In genomic region chr4:41568682-41569410, GRCm38 (mm10) we compare ENCODE assay signal across 7 mouse cellular contexts. TPM values are rescaled to one million over a fixed set of nuclear protein-coding genes. Genes with fewer than 3 reads are reported as not detected.
DNase-seq lines count a peak whose midpoint lies in the region; ATAC-seq and TF ChIP-seq lines count a peak whose summit lies in the region.

No protein-coding gene starts in this region.

- peak overlapping the region; percentile 79 for H3K4me3 ChIP-seq in ES-Bruce4 (ENCODE audit: low read depth, low read length)
- H3K4me3 ChIP-seq in embryonic facial prominence, embryonic 13.5 days, result peak overlapping the region; percentile 80
- peak overlapping the region; percentile 91 for H3K4me3 ChIP-seq in heart, postnatal 0 days (ENCODE audit: low read depth, low read length)
- peak overlapping the region; percentile 71 for H3K4me3 ChIP-seq in layer of hippocampus, adult 2 months

- no peaks in the 10 kb centered on the region for H3K9me3 ChIP-seq in ES-Bruce4 (replicated peaks; ENCODE audit: control insufficient read depth, insufficient read depth, low read length, poor library complexity, severe bottlenecking)
- H3K9me3 ChIP-seq in embryonic facial prominence, embryonic 13.5 days, result no peaks in the 10 kb centered on the region
- no peaks in the 10 kb centered on the region for H3K9me3 ChIP-seq in heart, postnatal 0 days (replicated peaks; ENCODE audit: control insufficient read depth, low read length)

- no peak for DNase-seq in heart, postnatal 0 days (ENCODE audit: low spot score)
- DNase-seq in layer of hippocampus, adult 2 months (ENCODE audit: low spot score in 2 of 2), result peak in 1 of 2 experiments; percentile 47
- DNase-seq in lung, postnatal 10 days, result peak; percentile 56
- peak; percentile 14 to 38 for DNase-seq in spleen, postnatal 10 days (ENCODE audit: low spot score in 2 of 2)

- ATAC-seq in activated CD4-positive, CD25-positive, alpha-beta regulatory T cell, adult 4 months, result peak; percentile 0
- no peak; the same call in none of the 2 replicates for ATAC-seq in embryonic facial prominence, embryonic 13.5 days (ENCODE audit: insufficient number of reproducible peaks, insufficient read depth, low FRiP score, low TSS enrichment, low read depth)
- peak; percentile 45 for ATAC-seq in heart, postnatal 0 days (ENCODE audit: insufficient read depth, low read depth)

- no peaks in the 10 kb centered on the region; the same call in 1 of the 2 replicates for H3K27me3 ChIP-seq in ES-Bruce4 (ENCODE audit: control insufficient read depth, insufficient read depth, low read length, poor library complexity, severe bottlenecking)
- peaks cover 44% of the 10 kb centered on the region for H3K27me3 ChIP-seq in embryonic facial prominence, embryonic 13.5 days
- H3K27me3 ChIP-seq in heart, postnatal 0 days (ENCODE audit: control insufficient read depth, insufficient read depth, low read length), result no peaks in the 10 kb centered on the region

- TF ChIP-seq EP300 in ES-Bruce4 (IDR thresholded peaks at IDR 0.05; ENCODE audit: insufficient read depth, low read depth, low read length), result no peak
- no peak for TF ChIP-seq EP300 in heart, postnatal 0 days (IDR thresholded peaks at IDR 0.05; ENCODE audit: low read depth)

- TF ChIP-seq CTCF in ES-Bruce4 (IDR thresholded peaks at IDR 0.05; ENCODE audit: low read depth, low read length), result no peak
- no peak; the same call in 1 of the 2 replicates for TF ChIP-seq CTCF in heart, postnatal 0 days (IDR thresholded peaks at IDR 0.05; ENCODE audit: low read depth)
- no peak for TF ChIP-seq CTCF in layer of hippocampus, adult 2 months (conservative IDR thresholded peaks at IDR 0.05)

- WGBS in embryonic facial prominence, embryonic 13.5 days, result 2% methylated on average over 58 of the region's 58 CpGs
- 1% methylated on average over 58 of the region's 58 CpGs for WGBS in heart, postnatal 0 days

- H3K9ac ChIP-seq in ES-Bruce4 (ENCODE audit: low read depth, poor library complexity, severe bottlenecking), result peak overlapping the region; percentile 67
- H3K9ac ChIP-seq in embryonic facial prominence, embryonic 13.5 days, result peak overlapping the region; percentile 78
- H3K9ac ChIP-seq in heart, postnatal 0 days (replicated peaks; ENCODE audit: low read depth, low read length), result peak overlapping the region; percentile 82

- peaks cover 3% of the 10 kb centered on the region for H3K4me1 ChIP-seq in ES-Bruce4 (ENCODE audit: control insufficient read depth, insufficient read depth, low read length)
- H3K4me1 ChIP-seq in embryonic facial prominence, embryonic 13.5 days, result peaks cover 30% of the 10 kb centered on the region
- peaks cover 15% of the 10 kb centered on the region for H3K4me1 ChIP-seq in heart, postnatal 0 days (ENCODE audit: control insufficient read depth, insufficient read depth)

- peak overlapping the region; percentile 96 for H3K4me2 ChIP-seq in embryonic facial prominence, embryonic 13.5 days
- H3K4me2 ChIP-seq in heart, postnatal 0 days (ENCODE audit: low read depth, low read length), result peak overlapping the region; percentile 98

- no peak overlapping the region for H3K27ac ChIP-seq in ES-Bruce4 (ENCODE audit: insufficient read depth, low read length)
- H3K27ac ChIP-seq in embryonic facial prominence, embryonic 13.5 days, result no peak overlapping the region; the same call in 1 of the 2 replicates
- H3K27ac ChIP-seq in heart, postnatal 0 days (ENCODE audit: low read depth), result peak overlapping the region; percentile 69
- peak overlapping the region; percentile 96 for H3K27ac ChIP-seq in layer of hippocampus, adult 2 months

- TF ChIP-seq POLR2A in ES-Bruce4 (IDR thresholded peaks at IDR 0.05; ENCODE audit: insufficient read depth, low read length), result no peak

- H3K36me3 ChIP-seq in ES-Bruce4 (ENCODE audit: control insufficient read depth, insufficient read depth, low read length, poor library complexity, severe bottlenecking), result no peaks in the 10 kb centered on the region
- H3K36me3 ChIP-seq in embryonic facial prominence, embryonic 13.5 days, result no peaks in the 10 kb centered on the region
- H3K36me3 ChIP-seq in heart, postnatal 0 days (replicated peaks; ENCODE audit: control insufficient read depth, insufficient read depth, low read length), result no peaks in the 10 kb centered on the region

RNA-seq across cellular contexts. Expression of gene Fam219a, which starts 0.5 kb away (rescaled TPM):
- 3.8 and 4.3 TPM in 2 replicates for polyA plus RNA-seq in ES-Bruce4 (2011; ENCODE audit: insufficient read depth, insufficient read length, low read depth, missing spikeins)
- polyA plus RNA-seq in activated CD4-positive, CD25-positive, alpha-beta regulatory T cell, adult 4 months (2017; shearing (Covaris generic)), result under 1 TPM; 0.18 to 0.29 TPM
- polyA plus RNA-seq in embryonic facial prominence, embryonic 13.5 days (2015; fragmentation: Nextera tagmentation; extraction: Ambion mirVana), result 1.8 and 3.1 TPM in 2 replicates
- total RNA-seq in heart, postnatal 0 days (2014; rRNA removed; ENCODE audit: low replicate concordance), result 4.0 and 10.7 TPM in 2 replicates
- 2.3 and 3.1 TPM in 2 replicates for polyA plus RNA-seq in heart, postnatal 0 days (2015; fragmentation: Nextera tagmentation; extraction: Ambion mirVana)
- 100 to 1,000 TPM; 153 to 157 TPM for total RNA-seq in layer of hippocampus, adult 2 months (2021)

RNA-seq across cellular contexts. Expression of gene Dnaic1, which starts 0.7 kb away (rescaled TPM):
- 4.3 and 7.3 TPM in 2 replicates for polyA plus RNA-seq in ES-Bruce4 (2011; ENCODE audit: insufficient read depth, insufficient read length, low read depth, missing spikeins)
- polyA plus RNA-seq in activated CD4-positive, CD25-positive, alpha-beta regulatory T cell, adult 4 months (2017; shearing (Covaris generic)), result not detected
- 1.0 and 1.3 TPM in 2 replicates for polyA plus RNA-seq in embryonic facial prominence, embryonic 13.5 days (2015; fragmentation: Nextera tagmentation; extraction: Ambion mirVana)
- total RNA-seq in heart, postnatal 0 days (2014; rRNA removed; ENCODE audit: low replicate concordance), result 2.2 and 12.9 TPM in 2 replicates
- polyA plus RNA-seq in heart, postnatal 0 days (2015; fragmentation: Nextera tagmentation; extraction: Ambion mirVana), result 1.8 and 2.1 TPM in 2 replicates
- total RNA-seq in layer of hippocampus, adult 2 months (2021), result 1 to 10 TPM; 7.7 to 8.3 TPM

RNA-seq across cellular contexts. Expression of gene 1110017D15Rik, which starts 51.7 kb away (rescaled TPM):
- not detected in 2 replicates for polyA plus RNA-seq in ES-Bruce4 (2011; ENCODE audit: insufficient read depth, insufficient read length, low read depth, missing spikeins)
- polyA plus RNA-seq in activated CD4-positive, CD25-positive, alpha-beta regulatory T cell, adult 4 months (2017; shearing (Covaris generic)), result not detected
- 3.2 and 5.7 TPM in 2 replicates for polyA plus RNA-seq in embryonic facial prominence, embryonic 13.5 days (2015; fragmentation: Nextera tagmentation; extraction: Ambion mirVana)
- total RNA-seq in heart, postnatal 0 days (2014; rRNA removed; ENCODE audit: low replicate concordance), result not detected in 2 replicates
- 0.18 and 1.0 TPM in 2 replicates for polyA plus RNA-seq in heart, postnatal 0 days (2015; fragmentation: Nextera tagmentation; extraction: Ambion mirVana)
- total RNA-seq in layer of hippocampus, adult 2 months (2021), result 1 to 10 TPM; 4.5 to 6.1 TPM

Comparison
In these comparisons a context has a peak if more than half of its experiments do, and no peak if none do; other contexts are left out.
1. H3K27ac ChIP-seq: peak in heart, postnatal 0 days (single experiment) and layer of hippocampus, adult 2 months (single experiment); none in ES-Bruce4 (single experiment) and embryonic facial prominence, embryonic 13.5 days (single experiment).
2. Peak in every context shown above with its lines, with median percentiles within 50 percentile points of each other: H3K4me3 ChIP-seq and H3K9ac ChIP-seq.